Mouse (Mus musculus) liver, embryonic 14.5 days (tissue): ENCODE results near the gene Acot5. TPM values are rescaled to one million over a fixed set of nuclear protein-coding genes. Genes with fewer than 3 reads are reported as not detected.
A peak's percentile ranks its signal among the peaks of the same experiment; 100 is the strongest.
"Not testable (repeated sequence)": the region's sequence is repeated elsewhere in the genome, so short reads cannot be mapped to it uniquely, and the experiment has no call there.

ENCODE experiments used
- ATAC-seq: fragments of 200-750 bp; cut with Nextera tagmentation; 2 replicates; pipeline ENCODE4 v1.8.0; 2017; ENCODE audit warnings: moderate number of reproducible peaks, mild to moderate bottlenecking, moderate library complexity; ENCODE audit not compliant: insufficient read depth
- DNase-seq, 3 experiments: peaks; one replicate each; pipeline ENCODE4 v3.0.0-alpha.2; 2012 to 2013; ENCODE audit warnings: low read depth in 3 of 3, low spot score in 3 of 3
- H3K27ac ChIP-seq: fragments of 300-500 bp; sonication (generic); 2 replicates; pipeline ENCODE4 v1.5.1; 2014; ENCODE audit warnings: moderate library complexity, mild to moderate bottlenecking, control low read depth, inconsistent platforms
- H3K27me3 ChIP-seq: fragments of 300-500 bp; sonication (generic); 2 replicates; pipeline ENCODE4 v1.6.1; 2014; ENCODE audit warnings: mild to moderate bottlenecking, low read length, moderate library complexity; ENCODE audit not compliant: control insufficient read depth, insufficient read depth
- H3K36me3 ChIP-seq: fragments of 300-500 bp; sonication (generic); replicated peaks from 2 replicates; pipeline ENCODE4 v1.6.1; 2014; ENCODE audit warnings: low read depth; ENCODE audit not compliant: control insufficient read depth, insufficient read depth
- H3K4me1 ChIP-seq, 2 experiments: fragments of 200-500 bp in 1 of 2; fragments of 300-500 bp in 1 of 2; sonication (generic) in 1 of 2; replicated peaks; 2 replicates each; pipeline ENCODE4 v1.6.1; 2012 to 2014; ENCODE audit warnings: antibody characterized with exemption in 1 of 2, inconsistent platforms in 1 of 2, low read length in 1 of 2; ENCODE audit not compliant: control insufficient read depth in 2 of 2, insufficient read depth in 2 of 2
- H3K4me2 ChIP-seq: fragments of 300-500 bp; sonication (generic); 2 replicates; pipeline ENCODE4 v1.6.1; 2014; ENCODE audit warnings: low read depth, mild to moderate bottlenecking, control low read depth, moderate library complexity
- H3K4me3 ChIP-seq, 2 experiments: fragments of 200-500 bp in 1 of 2; fragments of 300-500 bp in 1 of 2; sonication (generic) in 1 of 2; 2 replicates each; pipeline ENCODE4 v1.5.1; 2012 to 2014; ENCODE audit warnings: low read depth in 2 of 2, low read length in 2 of 2, mild to moderate bottlenecking in 2 of 2, control low read depth in 1 of 2, inconsistent platforms in 1 of 2, moderate library complexity in 1 of 2; ENCODE audit not compliant: insufficient read depth in 1 of 2
- H3K9ac ChIP-seq: fragments of 300-500 bp; sonication (generic); replicated peaks from 2 replicates; pipeline ENCODE4 v1.6.1; 2014; ENCODE audit warnings: mild to moderate bottlenecking, control low read depth, moderate library complexity
- H3K9me3 ChIP-seq: fragments of 300-500 bp; sonication (generic); 2 replicates; pipeline ENCODE4 v1.6.1; 2016; ENCODE audit warnings: low read length, mixed read lengths; ENCODE audit not compliant: control insufficient read depth
- CTCF ChIP-seq: IDR thresholded peaks from 2 replicates; pipeline ENCODE4 v1.5.1; 2016; ENCODE audit warnings: antibody characterized with exemption, low read depth, control low read depth
- EP300 ChIP-seq: IDR thresholded peaks from 2 replicates; pipeline ENCODE4 v1.6.1; 2016; ENCODE audit warnings: antibody characterized with exemption, low read depth
- WGBS: fragments of 180-500 bp; shearing (Covaris S2); extraction: QIAGEN DNeasy Blood & Tissue Kit; methylation state at CpG from one replicate; pipeline ENCODE4 v1.1.7; 2014; ENCODE audit not compliant: insufficient replicate concordance; 5-methylcytosine and 5-hydroxymethylcytosine counted together
- polyA plus RNA-seq, 2 experiments: library from polyadenylated mRNA; depleted of rRNA in 1 of 2; stranded (reverse) in 1 of 2; unstranded in 1 of 2; fragments of >200 nt; fragmentation: Nextera tagmentation in 1 of 2; extraction: Ambion mirVana in 1 of 2; gene quantifications; 2 replicates each; pipeline versions ENCODE4 v1.2.1 to v1.2.3; 2012 to 2014

The Acot5 gene
- polyA plus RNA-seq, 2 experiments, result not detected

DNA sequence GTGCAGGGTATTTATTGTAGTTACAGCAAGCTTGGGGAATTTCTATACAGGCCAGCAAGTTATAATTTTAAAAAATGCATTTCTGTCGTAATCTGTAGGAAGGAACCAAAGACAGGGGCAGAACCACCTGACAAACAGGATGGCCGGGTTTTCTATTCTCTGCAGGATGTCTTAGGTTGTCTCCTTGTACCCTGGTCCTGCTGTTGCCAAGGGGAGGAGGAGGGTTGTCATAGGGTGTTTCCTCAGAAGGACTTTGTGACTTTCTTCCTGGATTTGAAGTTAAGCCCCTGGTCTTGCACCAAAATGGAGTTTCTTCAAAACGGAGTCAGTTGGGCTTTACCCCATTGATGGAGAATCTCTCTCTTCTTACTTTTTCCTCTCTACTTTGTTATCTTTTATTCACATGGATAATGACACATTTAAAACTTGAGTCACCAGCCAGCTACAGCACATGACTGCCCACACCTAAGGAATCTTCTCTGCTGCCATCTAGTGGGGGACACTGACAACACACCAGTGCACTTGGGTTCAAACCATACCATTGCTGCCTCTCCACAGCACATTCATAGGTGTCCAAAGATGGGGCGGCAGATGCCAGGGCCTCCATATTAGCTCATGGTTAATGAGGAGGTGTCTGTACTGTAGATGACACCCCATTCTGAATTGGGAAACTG lies 38.3 kb upstream of the Acot5 start:
- no peak for TF ChIP-seq EP300
- peak; percentile 88 for TF ChIP-seq CTCF
- DNase-seq (peak in 1 of 3 experiments; percentile 46), ATAC-seq (peak; percentile 50; the same call in 1 of the 2 replicates)
- no peak overlapping the region for H3K4me2 ChIP-seq
- H3K4me1 ChIP-seq, result peaks cover 0 to 2% of the 10 kb centered on the region in 2 experiments; a peak in 2 of 4 replicates
- H3K27ac ChIP-seq, result no peak overlapping the region
- H3K36me3 ChIP-seq, result no peaks in the 10 kb centered on the region
- H3K27me3 ChIP-seq, result no peaks in the 10 kb centered on the region
- H3K9ac ChIP-seq, result no peak overlapping the region
- H3K9me3 ChIP-seq, result no peaks in the 10 kb centered on the region
- no peak overlapping the region for H3K4me3 ChIP-seq
- 46% methylated on average over 4 of the region's 4 CpGs for WGBS

DNA sequence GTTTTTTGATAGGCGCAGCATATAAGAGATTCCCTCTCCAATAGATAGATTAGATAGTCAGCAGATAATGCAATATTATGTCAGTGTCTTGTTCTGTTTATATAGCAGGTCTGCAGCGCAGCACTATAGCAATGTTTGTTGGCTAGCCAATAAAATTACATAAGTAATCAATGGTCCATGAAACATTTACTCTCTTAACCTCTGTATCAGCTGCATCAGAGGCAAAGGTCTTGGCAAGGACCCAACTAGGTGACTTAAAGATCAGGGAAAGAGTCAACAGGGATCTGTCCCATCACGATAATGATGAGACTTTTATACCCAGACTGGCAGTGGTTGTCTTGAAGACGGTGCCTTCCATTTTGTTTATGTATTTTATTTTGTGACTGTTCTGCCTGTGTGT lies 36.3 kb upstream of the Acot5 start:
- TF ChIP-seq EP300 (no peak), CTCF (no peak)
- no peak overlapping the region for H3K27ac ChIP-seq
- whole genome bisulfite sequencing, result 51% methylated on average over 4 of the region's 4 CpGs
- H3K4me2 ChIP-seq, result no peak overlapping the region
- peaks cover 2% of the 10 kb centered on the region for H3K27me3 ChIP-seq
- H3K4me3 ChIP-seq, result no peak overlapping the region
- ATAC-seq, result peak; percentile 26; the same call in 1 of the 2 replicates
- no peaks in the 10 kb centered on the region for H3K9me3 ChIP-seq
- no peak for DNase-seq
- no peak overlapping the region for H3K9ac ChIP-seq
- peaks cover 0 to 3% of the 10 kb centered on the region in 2 experiments; a peak in 2 of 4 replicates for H3K4me1 ChIP-seq
- no peaks in the 10 kb centered on the region for H3K36me3 ChIP-seq

DNA sequence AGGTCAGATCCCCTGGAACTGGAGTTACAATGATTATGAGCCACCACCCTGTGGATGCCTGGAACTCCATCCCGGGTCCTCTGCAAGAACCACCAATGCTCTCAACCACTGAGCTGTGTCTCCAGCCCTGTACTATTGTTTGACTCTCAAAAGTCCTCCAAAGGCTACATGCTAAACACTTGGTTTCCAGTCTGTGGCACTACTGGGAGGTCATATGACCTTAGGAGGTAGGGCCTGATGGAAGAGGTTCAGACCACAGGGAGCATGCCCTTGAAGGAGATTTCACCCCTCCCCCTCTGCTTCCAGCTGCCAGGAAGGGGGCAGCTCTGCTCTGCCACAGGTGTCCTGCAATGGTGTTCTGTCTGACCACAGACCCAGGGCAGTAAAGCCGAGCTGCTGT lies 35.8 kb upstream of the Acot5 start:
- not testable (repeated sequence) for DNase-seq, H3K4me2 ChIP-seq, H3K9ac ChIP-seq, H3K9me3 ChIP-seq, ATAC-seq, H3K4me3 ChIP-seq, H3K4me1 ChIP-seq, H3K36me3 ChIP-seq, H3K27ac ChIP-seq, H3K27me3 ChIP-seq
- 34% methylated on average over 2 of the region's 2 CpGs for WGBS

DNA sequence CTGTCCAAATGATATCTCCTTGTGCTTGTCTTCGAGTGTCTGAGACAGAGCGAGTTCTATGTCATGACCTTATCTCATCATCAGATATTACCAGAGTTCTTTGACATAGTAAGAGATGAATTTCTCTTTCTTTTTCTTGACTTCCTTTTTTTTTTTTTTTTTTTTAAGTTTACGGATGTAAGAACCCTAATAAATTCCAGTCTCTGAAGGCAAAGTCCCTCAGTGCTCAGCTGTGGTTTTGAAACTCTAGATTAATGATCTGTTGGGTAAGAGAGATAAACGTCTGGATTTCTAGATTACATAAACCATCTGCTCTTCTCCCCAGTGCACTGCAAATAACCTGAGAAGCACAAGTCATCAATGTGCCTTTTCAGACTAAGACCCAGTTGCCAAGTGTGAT lies 35.0 kb upstream of the Acot5 start:
- Histone ChIP-seq H3K9me3 (no peaks in the 10 kb centered on the region), H3K4me3 (no peak overlapping the region), H3K4me2 (no peak overlapping the region), H3K36me3 (no peaks in the 10 kb centered on the region), H3K9ac (no peak overlapping the region), H3K27ac (no peak overlapping the region), H3K27me3 (peaks cover 7% of the 10 kb centered on the region), H3K4me1 (peaks cover 0 to 3% of the 10 kb centered on the region in 2 experiments; a peak in 2 of 4 replicates)
- DNase-seq (no peak), ATAC-seq (no peak)
- 12% methylated on average over 4 of the region's 4 CpGs for WGBS
- TF ChIP-seq CTCF, result no peak
- TF ChIP-seq EP300, result no peak

DNA sequence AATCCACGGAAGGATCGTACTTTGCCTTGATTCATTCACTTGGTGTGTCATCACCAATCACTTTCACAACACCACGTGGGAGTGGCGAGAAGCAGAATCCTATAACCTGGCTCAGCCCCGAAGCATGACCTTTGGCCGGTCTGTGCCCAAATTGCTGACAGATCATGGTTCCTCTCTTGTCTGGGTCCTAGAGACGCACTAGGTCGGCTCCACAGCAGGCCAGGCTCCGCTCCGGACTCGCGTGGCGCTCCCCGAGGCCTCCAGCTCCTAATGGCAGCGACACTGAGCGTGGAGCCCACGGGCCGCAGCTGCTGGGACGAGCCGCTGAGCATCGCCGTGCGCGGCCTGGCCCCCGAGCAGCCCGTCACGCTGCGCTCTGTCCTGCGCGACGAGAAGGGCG lies 30.9 kb upstream of the Acot5 start, which contains the start of gene Acot4:
Gene Acot4, plus strand, starts transcription at position 139 of the 400 bp plus-strand sequence.
- not testable (repeated sequence) for H3K36me3 ChIP-seq, H3K27ac ChIP-seq, H3K27me3 ChIP-seq, H3K4me1 ChIP-seq, DNase-seq, H3K9ac ChIP-seq, H3K9me3 ChIP-seq
- Histone ChIP-seq H3K4me2 (peak within 1 kb of the TSS; percentile 47), H3K4me3 (peak within 1 kb of the TSS; percentile 40 to 58)
- ATAC-seq, result peak; percentile 40; the same call in 1 of the 2 replicates
- 12% methylated on average over 26 of the region's 32 CpGs for WGBS

DNA sequence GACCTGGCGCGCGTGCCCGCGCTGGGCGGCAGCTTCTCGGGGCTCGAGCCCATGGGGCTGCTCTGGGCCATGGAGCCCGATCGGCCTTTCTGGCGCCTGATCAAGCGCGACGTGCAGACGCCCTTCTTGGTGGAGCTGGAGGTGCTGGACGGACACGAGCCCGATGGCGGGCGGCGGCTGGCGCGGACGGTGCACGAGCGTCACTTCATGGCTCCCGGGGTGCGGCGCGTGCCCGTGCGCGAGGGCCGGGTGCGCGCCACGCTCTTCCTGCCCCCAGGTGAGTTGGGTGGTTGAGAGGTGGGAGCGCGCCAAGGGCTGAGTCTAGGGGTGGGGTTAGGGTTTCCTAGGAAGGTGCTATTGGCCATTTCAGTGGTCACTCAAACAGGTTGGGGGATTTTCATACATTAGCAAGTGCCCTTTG lies 30.4 kb upstream of the Acot5 start, which contains the start of gene Gm49366:
Gene Gm49366, plus strand, starts transcription at position 245 of the 421 bp plus-strand sequence.
- peak within 1 kb of the TSS; percentile 40 to 58 for H3K4me3 ChIP-seq
- H3K4me2 ChIP-seq, result peak within 1 kb of the TSS; percentile 47
- H3K27me3 ChIP-seq, H3K9me3 ChIP-seq, H3K9ac ChIP-seq, H3K4me1 ChIP-seq, H3K36me3 ChIP-seq, H3K27ac ChIP-seq, DNase-seq: not testable (repeated sequence)
- WGBS, result 4% methylated on average over 38 of the region's 39 CpGs
- peak; percentile 63; the same call in 1 of the 2 replicates for ATAC-seq
